Comparison of ENCODE assay signal across 8 mouse cellular contexts in the genomic region with DNA sequence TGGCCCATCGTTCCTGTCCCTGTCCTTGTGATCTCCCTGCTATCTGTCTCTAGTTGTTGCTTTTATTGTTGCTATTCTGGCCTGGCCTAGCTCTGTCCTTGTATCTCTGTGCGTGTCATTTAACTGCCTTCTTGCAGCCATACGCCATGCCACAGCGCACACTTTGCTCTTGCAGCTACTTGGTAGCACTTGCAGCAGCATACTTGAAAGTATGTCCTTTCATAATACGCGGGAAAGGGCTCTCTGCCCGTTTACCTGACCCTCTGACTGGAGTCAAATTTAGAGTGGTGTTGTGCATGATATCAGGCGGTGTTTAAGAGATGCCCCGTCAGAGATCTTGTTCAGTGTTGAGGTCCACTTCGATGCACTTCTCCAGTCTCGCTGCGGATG. TPM values are rescaled to one million over a fixed set of nuclear protein-coding genes. Genes with fewer than 3 reads are reported as not detected.
DNase-seq lines count a peak whose midpoint lies in the region; ATAC-seq and TF ChIP-seq lines count a peak whose summit lies in the region.

No protein-coding gene starts in this region.

- H3K4me1 ChIP-seq in erythroblast, embryonic 14.5 days (ENCODE audit: control insufficient read depth) = peaks cover 16% of the 10 kb centered on the region
- H3K4me1 ChIP-seq in intestine, postnatal 0 days (replicated peaks; ENCODE audit: control insufficient read depth, insufficient read depth, low read length) = 0 out of 2 replicates have a peak, but pooled peaks cover 4% of the 10 kb centered on the region

- peaks cover 31% of the 10 kb centered on the region for H3K79me2 ChIP-seq in myocyte (ENCODE audit: control insufficient read depth, insufficient read depth)

- peak overlapping the region; percentile 35 for H3ac ChIP-seq in myocyte (ENCODE audit: control insufficient read depth, insufficient read length)

- no peak for TF ChIP-seq CTCF in left cerebral cortex, adult 2 months (IDR thresholded peaks at IDR 0.05)
- TF ChIP-seq CTCF in intestine, postnatal 0 days (IDR thresholded peaks at IDR 0.05; ENCODE audit: low read depth) = no peak

- H3K9ac ChIP-seq in intestine, postnatal 0 days (ENCODE audit: low read depth, low read length) = peak overlapping the region; percentile 89

- peak; percentile 41 for ATAC-seq in intestine, postnatal 0 days
- no peak for ATAC-seq in cerebellum, adult (ENCODE audit: insufficient number of reproducible peaks, low FRiP score, low TSS enrichment)

- peak overlapping the region; percentile 87 for H3K4me2 ChIP-seq in intestine, postnatal 0 days (replicated peaks; ENCODE audit: low read depth)
- H3K4me2 ChIP-seq in myocyte (ENCODE audit: low read depth) = peak overlapping the region; percentile 79

- 5% methylated on average over 12 of the region's 12 CpGs for WGBS in intestine, postnatal 0 days

- H3K27me3 ChIP-seq in erythroblast, embryonic 14.5 days (ENCODE audit: control insufficient read depth) = peaks cover 2% of the 10 kb centered on the region; the same call in 1 of the 2 replicates
- H3K27me3 ChIP-seq in intestine, postnatal 0 days (replicated peaks; ENCODE audit: control insufficient read depth, insufficient read depth, low read length) = no peaks in the 10 kb centered on the region
- no peaks in the 10 kb centered on the region for H3K27me3 ChIP-seq in myocyte (ENCODE audit: control insufficient read depth, insufficient read depth, insufficient read length)

- peak overlapping the region; percentile 91 for H3K4me3 ChIP-seq in left cerebral cortex, adult 2 months
- peak overlapping the region; percentile 91 for H3K4me3 ChIP-seq in erythroblast, embryonic 14.5 days (replicated peaks)
- peak overlapping the region; percentile 99 for H3K4me3 ChIP-seq in intestine, postnatal 0 days (ENCODE audit: low read depth, low read length)
- H3K4me3 ChIP-seq in myocyte = peak overlapping the region; percentile 65

- no peak for TF ChIP-seq POLR2A in myocyte (IDR thresholded peaks at IDR 0.05; ENCODE audit: insufficient read length, low read depth)

- intact Hi-C loops in left cerebral cortex, adult 2 months (cut with DNase I) = loop anchor here (5.0 to 10.0 kb wide), 2 partner anchors 825 to 982 kb away; a partner anchor contains a TSS
- intact Hi-C loops in gastrocnemius, postnatal 36 days (cut with DNase I) = no loop called here

- DNase-seq in left cerebral cortex, adult 2 months (ENCODE audit: extremely low spot score in 1 of 2, low spot score in 2 of 2) = no peak
- DNase-seq in left cerebral cortex, adult 8-10 months (ENCODE audit: low spot score in 2 of 2) = no peak
- peak; percentile 24 for DNase-seq in MN1 (ENCODE audit: low spot score)
- DNase-seq in gastrocnemius, postnatal 36 days = no peak

- H3K36me3 ChIP-seq in erythroblast, embryonic 14.5 days (ENCODE audit: control insufficient read depth) = peaks cover 9% of the 10 kb centered on the region; the same call in 1 of the 2 replicates
- no peaks in the 10 kb centered on the region for H3K36me3 ChIP-seq in intestine, postnatal 0 days (ENCODE audit: control insufficient read depth, insufficient read depth)
- no peaks in the 10 kb centered on the region for H3K36me3 ChIP-seq in myocyte (ENCODE audit: control insufficient read depth, insufficient read depth)

- no peaks in the 10 kb centered on the region for H3K9me3 ChIP-seq in erythroblast, embryonic 14.5 days (ENCODE audit: control insufficient read depth, low read length)
- no peaks in the 10 kb centered on the region for H3K9me3 ChIP-seq in intestine, postnatal 0 days (ENCODE audit: control insufficient read depth)

- H3K27ac ChIP-seq in left cerebral cortex, adult 2 months = peak overlapping the region; percentile 92
- H3K27ac ChIP-seq in intestine, postnatal 0 days (ENCODE audit: low read depth, low read length) = peak overlapping the region; percentile 80; the same call in 1 of the 2 replicates

TF ChIP-seq in myocyte, 11 proteins besides CTCF, POLR2A, EP300 and RAD21:
- TF ChIP-seq USF1 (IDR thresholded peaks at IDR 0.05; ENCODE audit: low read depth) (no peak), MAX (IDR thresholded peaks at IDR 0.05; ENCODE audit: low read depth) (no peak), CEBPB (IDR thresholded peaks at IDR 0.05; ENCODE audit: insufficient read depth, poor library complexity, severe bottlenecking) (no peak), MYOD1 (IDR thresholded peaks at IDR 0.05; ENCODE audit: control insufficient read depth in 1 of 3, insufficient read length in 2 of 3, low read depth in 2 of 3) (no peak), SRF (IDR thresholded peaks at IDR 0.05; ENCODE audit: control insufficient read depth, insufficient read length, low read depth) (no peak)
TF ChIP-seq in myocyte: peak in this region for 0.

RNA-seq across cellular contexts. Expression of a gene that starts 0.6 kb away (rescaled TPM):
- total RNA-seq in left cerebral cortex, adult 2 months (2021) = 100 to 1,000 TPM; 105 to 115 TPM
- 100 to 1,000 TPM; 106 to 123 (median 115) TPM for total RNA-seq in left cerebral cortex, adult 8-10 months (2022)
- 0.32 and 0.54 TPM in 2 replicates for polyA plus RNA-seq in erythroblast, embryonic 14.5 days (2012)
- polyA plus RNA-seq in intestine, postnatal 0 days (2015; fragmentation: Nextera tagmentation; extraction: Ambion mirVana) = 21.2 and 21.9 TPM in 2 replicates
- 20.2 TPM for polyA plus RNA-seq in myocyte (2012; fragmentation: generic; extraction: Trizol)
- total RNA-seq in gastrocnemius, postnatal 36 days (2021) = 10 to 100 TPM; 79.6 to 87.3 TPM

RNA-seq across cellular contexts. Expression of a gene that starts 35.1 kb away (rescaled TPM):
- total RNA-seq in left cerebral cortex, adult 2 months (2021) = 10 to 100 TPM; 12.9 to 13.2 TPM
- total RNA-seq in left cerebral cortex, adult 8-10 months (2022) = 10 to 100 TPM in 3 of 4 experiments, 1 to 10 TPM in 1; 9.8 to 13.3 (median 12.3) TPM
- not detected in 2 replicates for polyA plus RNA-seq in erythroblast, embryonic 14.5 days (2012)
- not detected in 2 replicates for polyA plus RNA-seq in intestine, postnatal 0 days (2015; fragmentation: Nextera tagmentation; extraction: Ambion mirVana)
- 0.01 TPM for polyA plus RNA-seq in myocyte (2012; fragmentation: generic; extraction: Trizol)
- not detected for total RNA-seq in gastrocnemius, postnatal 36 days (2021)

Comparison
In these comparisons a context has a peak if more than half of its experiments do, and no peak if none do; other contexts are left out.
1. RNA of a gene that starts 35.1 kb away (total RNA-seq): 12.9 to 13.2 TPM in left cerebral cortex, adult 2 months and 9.8 to 13.3 TPM in left cerebral cortex, adult 8-10 months; not detected in gastrocnemius, postnatal 36 days; every median in the first group is over 10 times any median in the second.
2. Peak in every context shown above with its lines, with median percentiles within 50 percentile points of each other: H3K4me3 ChIP-seq.